Mouse (Mus musculus) olfactory bulb, adult 2 months (tissue): ENCODE measurements around the gene Gtf2h4. TPM values are rescaled to one million over a fixed set of nuclear protein-coding genes. Genes with fewer than 3 reads are reported as not detected.

Experiments
- H3K27ac ChIP-seq: fragments of 200-500 bp; 2 replicates; pipeline ENCODE4 v1.5.1; 2012; ENCODE audit warnings: low read depth, low read length; ENCODE audit not compliant: insufficient read depth
- H3K4me1 ChIP-seq: fragments of 200-500 bp; 2 replicates; pipeline ENCODE4 v1.6.1; 2012; ENCODE audit warnings: low read length; ENCODE audit not compliant: control insufficient read depth, insufficient read depth
- H3K4me3 ChIP-seq: fragments of 200-500 bp; 2 replicates; pipeline ENCODE4 v1.5.1; 2012; ENCODE audit warnings: mild to moderate bottlenecking, low read depth, low read length, moderate library complexity; ENCODE audit not compliant: insufficient read depth
- CTCF ChIP-seq: fragments of 200-500 bp; IDR thresholded peaks from 2 replicates; pipeline ENCODE4 v1.5.1; 2012; ENCODE audit warnings: low read depth, mild to moderate bottlenecking, low read length, moderate library complexity; ENCODE audit not compliant: insufficient read depth
- POLR2A ChIP-seq: fragments of 200-500 bp; IDR thresholded peaks from 2 replicates; pipeline ENCODE4 v1.6.1; 2012; ENCODE audit warnings: mild to moderate bottlenecking, low read depth, low read length, moderate library complexity; ENCODE audit not compliant: insufficient read depth
- WGBS: fragments of 180-500 bp; shearing (Covaris S2); methylation state at CpG from one replicate; pipeline ENCODE4 v1.1.7; 2018; 5-methylcytosine and 5-hydroxymethylcytosine counted together
- polyA plus RNA-seq: library from polyadenylated mRNA; stranded (reverse); fragments of >200 nt; gene quantifications from 2 replicates; pipeline ENCODE4 v1.2.4, GENCODE M21; 2012; ENCODE audit warnings: low replicate concordance; ENCODE audit not compliant: missing spikeins, insufficient read depth, insufficient read length

The Gtf2h4 gene
- polyA plus RNA-seq, 1 experiment, result not detected

DNA sequence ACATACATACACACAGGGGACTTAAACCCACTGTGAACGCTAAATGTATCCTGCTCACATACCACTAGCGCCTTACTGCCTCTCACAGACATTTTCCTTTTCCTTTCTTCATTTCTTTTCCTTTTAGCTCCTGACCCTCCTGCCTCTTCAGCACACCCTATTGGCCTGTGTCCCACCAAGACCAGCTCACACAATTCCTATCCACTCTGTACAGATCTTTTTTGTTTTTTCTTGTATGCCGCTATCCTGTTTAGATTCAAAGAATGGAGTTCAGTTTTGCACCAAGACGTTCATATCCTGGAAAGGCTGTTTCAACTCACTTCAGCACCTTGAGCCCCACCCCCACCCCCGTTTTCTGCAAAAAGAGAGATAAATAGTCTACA lies 25.0 kb upstream of the Gtf2h4 start:
- peak overlapping the region; percentile 91 for H3K27ac ChIP-seq
- TF ChIP-seq POLR2A (no peak), CTCF (no peak)
- H3K4me1 ChIP-seq, result peaks cover 36% of the 10 kb centered on the region
- H3K4me3 ChIP-seq, result peak overlapping the region; percentile 53
- WGBS, result 7% methylated on average over 5 of the region's 5 CpGs

DNA sequence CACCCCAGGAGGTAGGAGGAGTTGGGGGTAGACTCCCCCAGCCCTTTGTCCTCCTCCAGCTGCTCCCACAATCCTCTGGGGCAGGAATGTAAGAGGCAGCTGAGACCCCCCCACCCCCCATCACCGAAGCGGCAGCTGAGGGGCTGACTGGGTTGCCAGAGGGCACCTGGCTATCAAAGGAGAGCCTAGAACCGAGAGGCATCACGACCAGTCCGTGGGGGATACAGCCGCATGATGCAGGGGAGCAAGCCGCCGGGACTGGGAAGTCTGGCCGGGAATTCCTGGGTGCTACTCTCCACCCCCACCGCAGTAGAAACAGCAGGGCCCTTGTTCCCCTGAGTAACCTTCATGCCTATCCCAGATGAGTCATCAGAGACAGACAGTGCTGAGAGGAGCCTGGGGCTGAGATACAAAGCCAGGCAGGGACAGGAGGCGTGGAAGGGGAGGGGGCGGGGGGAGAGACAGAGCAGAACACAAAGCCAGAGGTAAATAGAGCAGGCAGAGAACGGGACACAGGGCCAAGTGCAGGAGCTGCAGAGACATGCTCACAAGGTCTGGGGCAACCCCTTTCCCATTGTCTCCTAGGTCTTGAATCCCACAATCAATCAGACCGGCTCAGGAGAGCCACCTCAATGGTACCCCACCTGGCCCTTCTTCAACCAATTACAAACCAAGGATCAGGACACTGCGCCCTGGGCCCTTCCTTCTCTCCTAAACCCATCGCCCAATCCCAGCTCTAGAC lies 24.4 kb upstream of the Gtf2h4 start:
- 2% methylated on average over 16 of the region's 16 CpGs for WGBS
- peaks cover 38% of the 10 kb centered on the region for H3K4me1 ChIP-seq

DNA sequence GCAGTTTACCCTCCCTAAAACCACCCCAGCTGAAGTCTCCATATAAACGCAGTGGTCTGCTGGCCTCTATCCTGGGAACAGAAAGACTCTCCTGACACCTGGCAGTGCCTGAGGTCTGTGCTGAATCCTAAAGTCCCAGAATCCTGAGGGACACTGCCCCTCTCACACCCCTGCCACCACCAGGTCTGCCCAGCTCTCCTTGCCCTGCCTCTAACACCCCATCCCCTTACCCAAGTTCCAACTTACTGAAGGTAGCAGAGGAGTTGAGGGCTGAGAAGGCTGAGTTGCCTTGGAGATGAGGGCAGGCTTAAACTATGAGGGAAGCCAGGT lies 23.9 kb upstream of the Gtf2h4 start:
- peaks cover 39% of the 10 kb centered on the region for H3K4me1 ChIP-seq
- peak overlapping the region; percentile 53 for H3K4me3 ChIP-seq

More for the DNA sequence above, 24.4 kb upstream of the Gtf2h4 start:
- H3K27ac ChIP-seq, result peak overlapping the region; percentile 91
- peak overlapping the region; percentile 53 for H3K4me3 ChIP-seq
- TF ChIP-seq CTCF (no peak), POLR2A (no peak)

DNA sequence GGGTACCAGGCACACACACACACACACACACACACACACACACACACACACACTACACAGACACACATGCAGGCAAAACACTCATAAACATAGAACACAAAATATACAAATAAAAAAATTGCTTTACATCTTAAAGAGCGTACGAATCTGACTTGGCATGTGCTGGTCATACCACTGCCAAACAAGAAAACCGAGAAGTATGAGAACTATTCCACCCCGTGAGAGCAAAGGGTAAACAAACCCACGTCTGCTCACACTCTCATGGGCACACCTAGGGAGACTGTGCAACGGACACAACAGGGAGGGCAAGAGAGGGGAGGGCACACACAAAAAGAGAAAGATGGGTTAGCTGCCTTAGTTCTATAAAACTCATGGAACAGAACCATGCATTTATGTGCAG lies 23.2 kb upstream of the Gtf2h4 start:
- Histone ChIP-seq H3K4me1 (peaks cover 34% of the 10 kb centered on the region), H3K4me3 (peak overlapping the region; percentile 53; the same call in 1 of the 2 replicates), H3K27ac (peak overlapping the region; percentile 35; the same call in 1 of the 2 replicates)
- TF ChIP-seq POLR2A, result no peak
- no peak for TF ChIP-seq CTCF
- WGBS, result 28% methylated on average over 6 of the region's 6 CpGs

More for the DNA sequence above, 23.9 kb upstream of the Gtf2h4 start:
- TF ChIP-seq CTCF (no peak), POLR2A (no peak)
- H3K27ac ChIP-seq, result peak overlapping the region; percentile 91
- WGBS, result 7% methylated on average over 1 of the region's 1 CpGs

DNA sequence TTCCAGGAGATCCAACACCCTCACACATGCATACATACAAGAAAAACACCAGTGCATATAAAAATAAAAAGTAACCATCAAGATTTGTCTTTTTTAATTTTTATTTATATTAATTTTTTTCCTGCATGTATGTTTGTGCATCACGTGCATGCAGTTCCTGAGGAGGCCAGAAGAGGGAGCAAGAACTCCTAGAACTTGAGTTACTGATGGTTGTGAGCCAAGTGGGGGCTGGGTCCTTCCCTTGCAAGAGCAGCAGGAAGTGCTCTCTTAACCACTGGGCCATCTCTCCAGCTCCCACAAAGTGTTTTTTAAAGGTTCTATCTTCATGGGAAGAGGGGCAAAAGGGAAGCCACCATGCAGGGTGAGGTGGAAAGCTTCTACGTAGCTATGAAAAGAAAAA lies 21.8 kb upstream of the Gtf2h4 start:
- peak; percentile 23; the same call in 1 of the 2 replicates for TF ChIP-seq CTCF
- TF ChIP-seq POLR2A, result no peak
- Histone ChIP-seq H3K27ac (no peak overlapping the region), H3K4me3 (no peak overlapping the region), H3K4me1 (peaks cover 28% of the 10 kb centered on the region)
- WGBS, result 95% methylated on average over 2 of the region's 2 CpGs

DNA sequence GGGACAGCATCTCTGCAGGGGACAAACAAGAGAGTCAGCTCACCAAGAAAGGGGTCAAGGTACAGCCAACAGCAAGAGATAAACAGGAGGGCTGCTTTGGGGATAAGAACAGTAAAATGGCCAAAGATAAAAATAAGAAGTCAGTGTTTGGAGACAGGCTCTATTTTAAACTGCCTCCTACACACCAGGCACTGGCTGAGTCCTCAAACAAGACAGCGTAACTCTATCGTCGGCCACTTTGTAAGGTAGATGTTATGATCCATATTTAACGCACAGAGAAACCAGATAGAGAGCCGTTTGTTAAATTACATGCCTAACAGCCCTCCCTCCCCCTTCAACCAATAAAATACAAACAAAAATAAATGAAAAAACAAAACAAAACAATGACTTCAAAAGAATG lies 20.4 kb upstream of the Gtf2h4 start:
- no peak overlapping the region for H3K4me3 ChIP-seq
- peaks cover 22% of the 10 kb centered on the region for H3K4me1 ChIP-seq
- TF ChIP-seq POLR2A (no peak), CTCF (no peak)
- WGBS, result 42% methylated on average over 5 of the region's 5 CpGs
- H3K27ac ChIP-seq, result peak overlapping the region; percentile 59; the same call in 1 of the 2 replicates

DNA sequence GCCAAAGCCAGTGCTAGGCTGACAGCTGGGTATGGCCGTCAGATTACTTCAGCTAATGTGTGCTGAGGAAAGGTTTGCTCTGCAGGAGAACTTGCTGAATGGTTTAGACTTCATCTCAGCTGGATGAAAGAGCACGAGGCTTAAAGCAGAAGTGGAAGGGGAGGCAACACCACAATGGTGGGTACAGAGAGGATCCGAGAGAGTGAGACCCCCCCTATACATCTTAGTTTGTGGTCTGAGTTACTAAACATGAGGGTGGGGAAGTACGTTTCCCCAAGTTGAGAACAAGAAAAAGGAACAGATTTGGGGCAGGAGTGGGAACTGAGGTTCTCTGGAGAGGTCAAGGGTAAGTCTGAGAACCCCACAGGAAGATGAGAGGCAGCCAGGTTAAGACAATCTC lies 18.8 kb upstream of the Gtf2h4 start:
- Histone ChIP-seq H3K4me1 (peaks cover 13% of the 10 kb centered on the region), H3K27ac (no peak overlapping the region)

DNA sequence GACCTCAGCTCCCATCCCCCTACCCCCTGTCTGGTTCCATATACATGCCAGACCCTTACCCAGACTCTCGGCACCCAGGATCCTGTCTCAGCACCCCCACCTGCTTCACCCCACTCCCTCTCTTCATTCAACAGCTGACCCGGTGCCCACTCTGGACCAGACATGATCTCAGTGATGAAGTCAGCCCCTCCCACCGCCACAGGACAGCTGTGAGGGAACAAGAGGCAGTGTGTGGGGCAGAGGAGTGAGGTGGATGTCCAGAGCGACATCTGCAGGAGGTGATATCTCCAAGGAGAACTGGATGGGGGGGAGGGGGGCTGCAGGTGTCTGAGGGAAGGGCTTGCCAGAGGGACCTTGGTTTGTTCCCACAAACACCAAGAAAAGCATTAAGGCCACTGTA lies 18.3 kb upstream of the Gtf2h4 start:
- H3K4me3 ChIP-seq, result no peak overlapping the region
- H3K27ac ChIP-seq, result no peak overlapping the region
- WGBS, result 76% methylated on average over 4 of the region's 4 CpGs
- TF ChIP-seq CTCF (no peak), POLR2A (no peak)
- peaks cover 12% of the 10 kb centered on the region for H3K4me1 ChIP-seq

More for the DNA sequence above, 18.8 kb upstream of the Gtf2h4 start:
- 67% methylated on average over 4 of the region's 4 CpGs for WGBS
- no peak for TF ChIP-seq CTCF
- TF ChIP-seq POLR2A, result no peak
- H3K4me3 ChIP-seq, result no peak overlapping the region

DNA sequence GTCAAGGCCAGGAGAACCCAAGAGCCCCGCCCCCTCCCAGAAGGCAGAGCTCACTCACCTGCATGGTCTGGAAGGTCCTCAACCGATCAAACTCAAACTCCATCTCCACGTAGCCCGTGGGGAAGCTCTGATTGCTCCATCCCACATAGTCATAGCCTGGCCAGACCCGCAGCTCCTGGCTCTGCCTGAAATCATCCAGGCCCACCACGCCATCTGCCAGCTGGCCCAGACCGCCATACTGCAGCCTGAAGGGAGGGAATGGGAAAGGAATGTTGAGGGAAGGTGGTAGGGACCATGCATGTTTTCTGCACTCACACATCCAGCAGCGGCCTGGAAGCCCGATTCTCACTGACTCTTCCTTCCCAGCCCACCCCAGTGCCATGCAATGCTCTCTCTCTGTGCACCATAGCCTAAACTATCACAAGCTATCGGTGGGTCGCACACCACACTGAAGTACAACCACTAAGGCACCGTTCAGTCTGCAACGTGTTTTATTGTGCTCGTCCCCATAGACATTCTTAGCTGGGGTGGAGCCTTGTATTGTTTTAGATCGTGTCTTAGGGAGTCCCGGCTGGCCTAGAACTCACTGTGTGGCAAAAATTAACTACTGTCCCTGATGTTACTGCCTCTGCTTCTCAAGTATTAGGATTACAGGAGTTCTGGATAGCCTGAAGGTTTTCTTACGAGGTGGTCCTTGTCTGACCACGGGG lies 16.6 kb upstream of the Gtf2h4 start:
- TF ChIP-seq CTCF, result no peak
- no peak for TF ChIP-seq POLR2A
- no peak overlapping the region for H3K4me3 ChIP-seq
- H3K27ac ChIP-seq, result no peak overlapping the region
- 88% methylated on average over 18 of the region's 18 CpGs for WGBS
- peaks cover 15% of the 10 kb centered on the region for H3K4me1 ChIP-seq
